Mouse (Mus musculus): ENCODE data around the gene Gtf2ird2. TPM values are rescaled to one million over a fixed set of nuclear protein-coding genes. Genes with fewer than 3 reads are reported as not detected.

Gene Gtf2ird2
- polyA plus RNA-seq, 1 experiment: 9.7 TPM

DNA sequence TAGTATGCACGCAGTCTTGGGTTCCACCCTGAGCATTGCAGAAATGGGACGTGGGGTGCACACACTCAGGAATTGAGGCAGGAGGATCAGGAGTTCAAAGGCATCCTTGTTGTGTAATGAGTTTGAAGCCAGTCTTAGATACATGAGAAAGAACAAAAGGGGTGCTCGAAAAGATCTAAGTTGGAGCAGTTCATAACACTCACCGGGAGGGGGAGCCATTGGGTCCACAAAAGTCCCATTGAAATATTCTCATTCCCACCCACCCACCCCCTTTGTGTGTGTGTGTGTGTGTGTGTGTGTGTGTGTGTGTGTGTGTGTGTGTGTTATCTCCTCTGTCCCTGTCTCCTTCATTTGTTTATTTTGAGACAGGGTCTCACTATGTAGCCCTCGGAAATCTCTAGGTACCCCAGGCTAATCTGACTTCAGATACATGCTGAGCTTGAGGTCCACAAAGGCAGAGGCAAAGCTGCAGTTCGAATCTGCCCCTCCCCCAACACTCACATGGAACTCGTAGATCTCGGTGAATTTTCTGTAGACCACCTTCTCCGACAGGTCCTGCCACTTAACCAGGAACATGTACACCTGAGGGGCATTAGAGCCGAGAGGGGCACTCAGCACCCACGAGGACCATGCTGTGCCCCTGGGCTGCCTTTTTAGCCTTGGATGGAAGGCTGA, 43.9 kb downstream of the Gtf2ird2 start:
- Histone ChIP-seq H3K4me3 (ENCODE audit: control insufficient read depth, insufficient read depth, low read length) (no peak overlapping the region), H3K27ac (ENCODE audit: control insufficient read depth, insufficient read depth, low read length) (peak overlapping the region; percentile 19; the same call in 1 of the 2 replicates), H3K27me3 (ENCODE audit: control insufficient read depth, insufficient read depth, low read length) (no peaks in the 10 kb centered on the region), H3K4me1 (replicated peaks; ENCODE audit: control insufficient read depth, insufficient read depth, low read length) (peaks cover 56% of the 10 kb centered on the region), H3K36me3 (ENCODE audit: control insufficient read depth, insufficient read depth, low read length) (no peaks in the 10 kb centered on the region)
- TF ChIP-seq CTCF (IDR thresholded peaks at IDR 0.05; ENCODE audit: borderline replicate concordance, control insufficient read depth, extremely low read depth, insufficient read depth, low read length, poor library complexity) (no peak), POLR2A (IDR thresholded peaks at IDR 0.05; ENCODE audit: control insufficient read depth, extremely low read depth, insufficient read depth, low read length, poor library complexity) (no peak)
- peak; percentile 62 for DNase-seq
- 28% methylated on average over 11 of the region's 11 CpGs for WGBS

DNA sequence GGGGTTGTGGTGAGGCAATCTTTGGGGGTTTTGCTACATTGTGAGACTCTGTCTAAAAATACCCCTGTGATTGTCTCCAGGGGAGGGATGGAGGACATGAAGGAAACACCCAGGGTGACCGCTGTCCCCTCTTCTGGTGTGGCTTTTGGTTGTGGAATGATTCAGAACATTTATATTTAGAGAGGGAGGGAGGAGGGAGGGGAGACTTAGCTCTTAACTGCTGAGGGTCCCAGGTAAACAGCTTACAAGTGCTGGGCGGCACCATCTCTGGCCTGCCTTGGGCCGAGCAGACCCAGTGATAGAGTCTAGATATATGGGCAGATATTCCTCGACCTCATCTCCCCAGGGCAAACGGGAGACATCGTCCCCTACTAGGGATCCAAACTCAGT, 44.4 kb downstream of the Gtf2ird2 start:
- peaks cover 60% of the 10 kb centered on the region for H3K4me1 ChIP-seq (replicated peaks; ENCODE audit: control insufficient read depth, insufficient read depth, low read length)
- peak overlapping the region; percentile 19; the same call in 1 of the 2 replicates for H3K27ac ChIP-seq (ENCODE audit: control insufficient read depth, insufficient read depth, low read length)
- no peak for DNase-seq
- H3K4me3 ChIP-seq (ENCODE audit: control insufficient read depth, insufficient read depth, low read length): no peak overlapping the region
- no peaks in the 10 kb centered on the region for H3K27me3 ChIP-seq (ENCODE audit: control insufficient read depth, insufficient read depth, low read length)
- TF ChIP-seq POLR2A (IDR thresholded peaks at IDR 0.05; ENCODE audit: control insufficient read depth, extremely low read depth, insufficient read depth, low read length, poor library complexity): no peak
- TF ChIP-seq CTCF (IDR thresholded peaks at IDR 0.05; ENCODE audit: borderline replicate concordance, control insufficient read depth, extremely low read depth, insufficient read depth, low read length, poor library complexity): no peak
- 67% methylated on average over 6 of the region's 6 CpGs for WGBS
- no peaks in the 10 kb centered on the region for H3K36me3 ChIP-seq (ENCODE audit: control insufficient read depth, insufficient read depth, low read length)

DNA sequence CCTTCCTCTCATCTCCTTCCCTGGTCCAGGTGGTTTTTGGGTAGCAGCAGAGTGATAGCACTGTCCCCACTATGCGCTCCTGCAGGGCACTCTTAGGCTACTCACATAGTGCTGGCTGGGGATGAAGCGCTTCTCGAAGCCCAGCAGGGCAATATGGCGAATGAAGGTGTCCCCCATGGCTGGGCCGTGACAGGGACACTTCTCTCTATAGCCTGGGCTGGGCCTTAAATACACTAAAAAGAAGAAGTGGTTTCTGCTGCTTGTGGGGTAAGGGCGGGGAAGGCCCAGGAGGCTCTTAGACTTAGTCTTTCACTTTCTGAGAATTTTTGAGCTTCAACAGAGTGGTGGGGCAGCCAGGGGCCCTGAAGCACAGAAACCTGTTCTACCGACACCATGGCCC, 45.6 kb downstream of the Gtf2ird2 start, which contains the start of gene Ncf1:
Gene Ncf1 (minus strand): TSS at position 235 of the 400 bp plus-strand sequence.
- DNase-seq: no peak
- Histone ChIP-seq H3K27me3 (ENCODE audit: control insufficient read depth, insufficient read depth, low read length) (no peaks in the 10 kb centered on the region), H3K4me1 (replicated peaks; ENCODE audit: control insufficient read depth, insufficient read depth, low read length) (peaks cover 70% of the 10 kb centered on the region), H3K27ac (ENCODE audit: control insufficient read depth, insufficient read depth, low read length) (peak within 1 kb of the TSS; percentile 73), H3K4me3 (ENCODE audit: control insufficient read depth, insufficient read depth, low read length) (no peak within 1 kb of the TSS; the same call in none of the 2 replicates), H3K36me3 (ENCODE audit: control insufficient read depth, insufficient read depth, low read length) (no peaks in the 10 kb centered on the region)
- no peak for TF ChIP-seq CTCF (IDR thresholded peaks at IDR 0.05; ENCODE audit: borderline replicate concordance, control insufficient read depth, extremely low read depth, insufficient read depth, low read length, poor library complexity)
- no peak for TF ChIP-seq POLR2A (IDR thresholded peaks at IDR 0.05; ENCODE audit: control insufficient read depth, extremely low read depth, insufficient read depth, low read length, poor library complexity)
- WGBS: 60% methylated on average over 7 of the region's 7 CpGs

DNA sequence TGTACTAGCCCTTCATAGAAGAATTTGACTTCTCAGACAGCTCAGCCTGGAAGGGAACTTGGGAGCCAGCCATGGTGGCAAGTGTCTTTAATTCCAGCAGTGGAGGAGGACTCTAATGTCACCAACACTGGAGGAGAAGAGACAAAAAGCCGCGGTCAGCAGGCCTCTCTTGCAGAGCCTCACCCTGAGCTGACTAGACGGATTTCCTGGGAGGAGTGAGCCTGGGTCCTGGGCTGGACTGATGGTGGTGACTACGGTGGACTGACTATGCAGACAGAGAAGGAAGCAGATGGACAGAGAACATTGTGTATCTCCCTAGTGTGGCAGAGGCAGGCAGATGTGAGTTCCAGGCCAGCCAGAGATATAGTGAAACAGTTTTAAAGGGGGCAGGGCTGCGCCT, 47.6 kb downstream of the Gtf2ird2 start:
- TF ChIP-seq POLR2A (IDR thresholded peaks at IDR 0.05; ENCODE audit: control insufficient read depth, extremely low read depth, insufficient read depth, low read length, poor library complexity) (no peak), CTCF (IDR thresholded peaks at IDR 0.05; ENCODE audit: borderline replicate concordance, control insufficient read depth, extremely low read depth, insufficient read depth, low read length, poor library complexity) (no peak)
- H3K4me1 ChIP-seq (replicated peaks; ENCODE audit: control insufficient read depth, insufficient read depth, low read length): peaks cover 76% of the 10 kb centered on the region
- no peaks in the 10 kb centered on the region for H3K36me3 ChIP-seq (ENCODE audit: control insufficient read depth, insufficient read depth, low read length)
- peak overlapping the region; percentile 88; the same call in 1 of the 2 replicates for H3K27ac ChIP-seq (ENCODE audit: control insufficient read depth, insufficient read depth, low read length)
- DNase-seq: no peak
- WGBS: 77% methylated on average over 5 of the region's 5 CpGs
- no peaks in the 10 kb centered on the region for H3K27me3 ChIP-seq (ENCODE audit: control insufficient read depth, insufficient read depth, low read length)
- H3K4me3 ChIP-seq (ENCODE audit: control insufficient read depth, insufficient read depth, low read length): no peak overlapping the region

DNA sequence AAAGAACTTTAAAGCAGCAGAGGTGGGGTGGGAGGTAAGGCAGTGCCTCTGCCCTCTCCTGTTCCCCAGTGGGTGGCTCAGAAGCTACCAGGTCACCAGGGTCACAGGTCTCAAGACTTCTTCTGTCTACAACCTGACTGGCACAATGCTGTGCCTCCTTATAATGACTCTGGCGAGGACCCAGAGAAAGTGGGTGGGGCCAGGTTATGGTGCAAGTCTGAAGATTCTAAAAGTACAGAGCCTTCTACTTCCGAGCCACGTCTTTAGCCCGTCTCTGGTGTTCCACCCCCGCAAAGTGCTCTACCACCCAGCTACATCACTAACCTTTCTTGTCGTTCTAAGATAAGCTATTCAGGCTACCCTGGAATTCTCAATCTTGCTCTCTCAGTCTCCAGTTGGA, 48.3 kb downstream of the Gtf2ird2 start:
- no peak overlapping the region for H3K4me3 ChIP-seq (ENCODE audit: control insufficient read depth, insufficient read depth, low read length)
- H3K36me3 ChIP-seq (ENCODE audit: control insufficient read depth, insufficient read depth, low read length): no peaks in the 10 kb centered on the region
- peak; percentile 52 for DNase-seq
- 22% methylated on average over 6 of the region's 6 CpGs for WGBS
- no peaks in the 10 kb centered on the region for H3K27me3 ChIP-seq (ENCODE audit: control insufficient read depth, insufficient read depth, low read length)
- TF ChIP-seq POLR2A (IDR thresholded peaks at IDR 0.05; ENCODE audit: control insufficient read depth, extremely low read depth, insufficient read depth, low read length, poor library complexity) (no peak), CTCF (IDR thresholded peaks at IDR 0.05; ENCODE audit: borderline replicate concordance, control insufficient read depth, extremely low read depth, insufficient read depth, low read length, poor library complexity) (no peak)
- H3K4me1 ChIP-seq (replicated peaks; ENCODE audit: control insufficient read depth, insufficient read depth, low read length): peaks cover 76% of the 10 kb centered on the region
- H3K27ac ChIP-seq (ENCODE audit: control insufficient read depth, insufficient read depth, low read length): peak overlapping the region; percentile 88

DNA sequence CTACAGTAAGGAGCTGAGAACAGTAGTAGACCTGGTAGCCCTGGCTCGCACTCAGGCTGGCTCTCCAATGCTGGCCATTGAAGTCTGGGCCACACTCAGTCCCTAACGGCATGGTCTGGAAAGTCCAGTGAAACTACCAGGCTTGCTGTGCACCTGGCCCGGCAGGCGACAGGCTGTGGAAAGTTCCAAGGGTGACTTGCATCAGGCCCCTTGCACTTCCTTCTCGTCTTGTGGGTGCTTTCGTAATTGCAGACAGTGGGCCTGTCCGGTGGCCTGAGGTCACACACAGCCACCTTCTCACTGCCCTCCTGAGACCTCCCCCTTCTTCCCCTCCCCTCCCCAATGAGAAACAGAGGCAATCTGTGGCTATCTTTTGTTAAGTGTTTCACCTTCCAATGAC, 48.7 kb downstream of the Gtf2ird2 start:
- H3K36me3 ChIP-seq (ENCODE audit: control insufficient read depth, insufficient read depth, low read length): no peaks in the 10 kb centered on the region; the same call in none of the 2 replicates
- no peak overlapping the region for H3K4me3 ChIP-seq (ENCODE audit: control insufficient read depth, insufficient read depth, low read length)
- WGBS: 9% methylated on average over 7 of the region's 7 CpGs
- no peaks in the 10 kb centered on the region for H3K27me3 ChIP-seq (ENCODE audit: control insufficient read depth, insufficient read depth, low read length)
- TF ChIP-seq POLR2A (IDR thresholded peaks at IDR 0.05; ENCODE audit: control insufficient read depth, extremely low read depth, insufficient read depth, low read length, poor library complexity) (no peak), CTCF (IDR thresholded peaks at IDR 0.05; ENCODE audit: borderline replicate concordance, control insufficient read depth, extremely low read depth, insufficient read depth, low read length, poor library complexity) (no peak)
- peak overlapping the region; percentile 88 for H3K27ac ChIP-seq (ENCODE audit: control insufficient read depth, insufficient read depth, low read length)
- H3K4me1 ChIP-seq (replicated peaks; ENCODE audit: control insufficient read depth, insufficient read depth, low read length): peaks cover 77% of the 10 kb centered on the region
- peak; percentile 42 for DNase-seq

All from thymus, adult 2 months (tissue).